Mouse (Mus musculus) urinary bladder, postnatal 10 days (tissue): Measurements from ENCODE around the gene Marveld3.

Experiments
- DNase-seq: peaks from one replicate; pipeline ENCODE4 v3.0.0; 2022; ENCODE audit warnings: low spot score

Marveld3 gene

DNA sequence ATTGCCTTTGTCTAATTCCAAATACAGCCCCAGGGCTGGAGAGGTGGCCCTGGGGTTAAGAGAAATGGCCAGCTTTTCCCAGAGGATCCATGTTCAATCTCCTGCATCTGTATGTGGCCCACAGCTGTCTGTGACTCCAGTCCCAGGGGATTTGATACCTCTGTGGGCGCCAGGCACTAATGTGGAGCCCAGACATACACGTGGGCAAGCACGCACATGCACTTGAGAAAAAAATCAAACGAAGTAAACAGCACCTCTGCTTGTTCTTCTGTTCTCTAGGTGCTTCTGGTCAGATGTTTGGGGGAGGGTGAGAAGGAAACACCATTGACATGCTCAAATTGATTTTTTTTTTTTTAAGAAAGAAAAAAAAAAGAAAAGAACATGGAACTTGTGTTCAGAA, 2.1 kb upstream of the Marveld3 start:
- DNase-seq = no peak

DNA sequence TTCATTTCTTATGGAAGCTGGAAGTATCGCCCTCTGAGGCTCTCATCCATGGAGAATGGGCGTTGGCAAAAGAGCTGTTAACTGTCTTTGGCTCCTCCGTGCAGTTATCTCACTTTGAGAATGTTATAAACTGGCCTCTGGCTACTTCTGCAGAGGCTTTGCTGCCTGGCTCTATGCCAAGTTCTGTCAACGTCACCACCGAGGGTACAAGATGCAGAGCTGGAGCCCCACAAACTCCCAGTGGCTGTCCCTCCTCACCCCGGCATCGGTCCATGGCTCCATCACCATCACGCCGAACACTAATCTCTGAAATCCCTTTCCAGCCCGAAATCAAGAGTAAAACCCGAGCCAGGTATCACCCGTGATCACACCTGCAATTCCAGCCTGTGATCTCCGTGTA, 1.4 kb upstream of the Marveld3 start:
- no peak for DNase-seq

DNA sequence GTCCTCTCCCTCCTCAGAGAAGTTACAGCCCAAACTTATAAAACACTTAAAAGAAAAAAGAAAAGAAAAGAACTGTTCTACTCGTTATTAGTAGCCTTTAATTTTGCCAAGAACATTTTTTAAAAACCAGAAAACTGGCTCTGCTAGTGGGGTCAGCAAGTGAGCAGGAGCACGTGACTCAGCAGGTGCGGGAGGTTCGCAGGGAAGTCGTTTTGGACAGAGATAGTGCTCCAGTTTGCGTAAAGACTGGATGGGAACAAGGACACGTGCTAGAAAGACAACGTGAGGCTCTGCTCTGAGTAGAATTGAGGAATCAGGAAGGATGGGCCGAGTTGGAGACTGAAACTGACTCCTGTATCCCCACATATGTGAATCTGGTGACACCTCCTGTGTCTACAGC, 893 bp upstream of the Marveld3 start:
- DNase-seq = no peak

DNA sequence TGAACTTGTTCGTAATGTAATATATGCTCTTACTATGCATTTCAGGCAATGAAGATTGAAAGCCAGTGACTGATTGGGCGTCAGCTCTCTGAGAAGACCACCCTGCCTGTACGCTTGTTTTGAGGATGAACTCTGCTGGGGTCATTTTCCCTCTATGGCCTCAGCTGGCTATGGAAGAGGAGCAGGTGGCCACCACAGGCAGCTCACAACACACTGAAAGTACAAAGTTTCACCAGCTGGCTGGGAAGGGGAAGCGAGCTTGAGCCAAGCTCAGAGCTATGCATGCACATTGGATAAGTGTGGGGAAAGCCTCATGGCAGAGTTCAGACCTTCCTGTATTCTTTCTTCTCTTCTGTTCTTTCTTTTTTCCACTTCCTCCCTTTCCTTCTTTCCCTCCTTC, 2.9 kb downstream of the Marveld3 start:
- DNase-seq = no peak

DNA sequence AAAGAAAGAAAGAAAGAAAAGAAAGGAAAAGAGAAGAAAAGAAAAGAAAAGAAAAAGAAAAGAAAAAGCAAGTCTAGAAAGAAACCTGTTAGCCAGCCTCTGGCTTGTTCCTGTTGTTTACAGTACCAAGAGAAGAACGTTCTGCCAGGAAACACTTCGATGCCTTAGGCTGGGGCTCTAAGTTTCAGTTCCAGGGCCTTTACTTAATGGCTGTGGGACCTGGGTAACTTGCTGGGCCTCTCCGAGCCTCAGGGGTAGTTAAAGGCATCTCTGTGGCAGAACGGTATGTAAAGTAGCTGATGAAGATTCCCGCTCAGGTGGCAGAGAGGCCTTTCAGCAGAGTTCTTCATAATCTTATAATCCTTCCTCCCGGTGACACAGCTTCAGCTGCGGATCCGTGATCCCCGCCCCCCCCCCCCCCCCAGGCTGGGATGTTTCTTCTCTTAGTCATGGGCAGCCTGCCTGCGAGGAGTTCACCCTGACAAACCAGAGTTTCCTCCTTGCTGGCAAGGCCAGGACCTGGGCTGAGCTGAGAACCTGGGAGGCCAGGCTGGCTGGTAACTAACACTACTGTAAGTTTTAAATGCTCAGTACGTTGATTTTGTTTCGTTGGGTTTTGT, 3.9 kb downstream of the Marveld3 start:
- no peak for DNase-seq

DNA sequence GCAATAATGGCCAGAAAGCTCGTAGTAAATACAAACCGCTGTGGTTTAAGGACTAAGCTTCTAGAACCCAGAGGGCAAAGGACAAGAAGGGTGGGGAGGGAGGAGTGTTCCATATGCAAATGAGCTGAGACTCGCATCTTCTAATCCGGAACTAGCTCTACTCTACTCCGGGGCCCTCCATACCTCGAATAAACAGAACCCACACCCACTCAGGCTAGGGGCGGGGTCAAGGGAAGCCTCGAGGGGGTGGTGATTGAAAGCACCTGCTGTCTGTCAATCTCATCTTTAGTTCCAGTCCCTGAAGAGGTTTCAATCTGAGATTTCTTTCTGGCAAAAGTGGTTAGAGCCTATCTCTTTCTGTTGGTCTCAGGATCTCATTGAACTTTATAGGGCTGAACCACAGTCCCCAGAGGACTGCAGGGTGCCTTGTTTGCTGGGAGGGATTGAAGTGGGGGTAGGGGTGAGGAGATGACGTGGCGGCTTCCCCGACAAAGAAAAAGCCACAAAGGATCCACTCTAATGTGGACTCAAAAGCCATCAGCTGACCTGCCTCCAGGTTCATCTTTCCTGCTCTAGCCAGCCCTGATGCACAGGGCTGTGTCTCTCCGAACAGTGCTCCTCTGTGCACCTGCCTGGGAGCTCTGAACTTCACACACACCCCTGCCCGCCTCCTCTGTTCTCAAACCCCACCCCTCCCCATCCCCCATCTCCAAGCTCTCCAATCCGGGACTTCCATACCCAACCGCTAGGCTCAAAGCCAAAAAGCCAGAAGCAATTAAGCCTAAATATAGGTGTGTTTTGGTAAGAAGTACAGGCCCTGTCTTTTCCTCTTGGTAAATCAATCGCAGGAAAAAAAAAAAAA, 4.6 kb downstream of the Marveld3 start:
- DNase-seq = no peak

DNA sequence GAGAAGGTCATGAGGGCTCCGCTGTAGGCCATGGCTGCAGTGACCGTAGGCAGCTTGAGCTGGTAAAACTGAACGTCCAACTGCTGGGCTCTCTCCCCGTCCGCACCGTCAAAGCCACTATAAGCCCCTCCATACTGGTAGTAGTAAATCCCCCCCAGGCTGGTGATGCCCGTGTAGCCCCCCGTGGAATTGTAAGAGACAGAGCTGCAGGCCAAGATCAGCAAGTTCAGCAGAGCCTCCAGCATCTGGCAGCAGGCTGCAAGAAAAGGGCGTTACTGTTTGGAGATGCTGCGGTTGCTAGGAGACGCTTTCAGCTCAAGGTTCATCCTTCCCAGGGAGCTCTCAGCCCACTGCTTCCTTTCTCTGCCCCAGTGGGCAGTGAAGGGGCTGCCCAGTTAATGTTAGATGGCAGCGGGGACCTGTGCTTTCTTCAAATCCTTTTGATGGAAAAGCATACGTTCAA, 7.5 kb downstream of the Marveld3 start:
- no peak for DNase-seq

DNA sequence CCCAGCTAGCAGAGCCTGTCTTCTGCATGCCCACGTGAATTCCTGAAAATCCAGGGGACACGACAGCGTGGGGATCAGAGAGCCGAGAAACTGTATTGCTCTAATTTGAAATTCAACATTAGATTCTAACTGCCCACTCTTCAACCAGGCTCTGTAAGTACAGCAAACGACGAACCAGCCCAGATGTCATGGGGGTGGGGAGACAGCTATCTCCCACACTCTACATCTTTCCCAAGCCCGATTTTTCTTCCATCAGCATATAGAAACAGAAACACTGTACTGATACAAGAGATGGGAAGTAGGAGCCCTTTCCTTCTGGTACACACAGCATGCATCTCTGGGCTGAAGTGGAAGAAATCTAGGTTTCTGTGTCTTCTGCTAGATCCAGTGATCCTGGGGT, 9.8 kb downstream of the Marveld3 start:
- DNase-seq = no peak

DNA sequence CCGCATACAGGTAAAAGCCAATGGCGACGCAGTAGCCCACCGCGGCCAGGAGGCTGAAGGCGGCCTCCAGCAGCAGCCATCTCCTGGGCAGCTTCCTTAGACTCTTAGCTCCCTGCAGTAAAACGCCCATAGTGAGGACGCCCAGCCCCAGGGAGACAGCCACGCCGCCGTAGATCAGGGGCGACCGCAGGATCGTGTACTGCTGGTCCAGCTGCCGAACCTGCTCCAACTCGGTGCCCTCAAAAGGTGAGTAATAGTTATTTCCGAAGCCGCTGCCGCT, 13.8 kb downstream of the Marveld3 start:
- DNase-seq = no peak

DNA sequence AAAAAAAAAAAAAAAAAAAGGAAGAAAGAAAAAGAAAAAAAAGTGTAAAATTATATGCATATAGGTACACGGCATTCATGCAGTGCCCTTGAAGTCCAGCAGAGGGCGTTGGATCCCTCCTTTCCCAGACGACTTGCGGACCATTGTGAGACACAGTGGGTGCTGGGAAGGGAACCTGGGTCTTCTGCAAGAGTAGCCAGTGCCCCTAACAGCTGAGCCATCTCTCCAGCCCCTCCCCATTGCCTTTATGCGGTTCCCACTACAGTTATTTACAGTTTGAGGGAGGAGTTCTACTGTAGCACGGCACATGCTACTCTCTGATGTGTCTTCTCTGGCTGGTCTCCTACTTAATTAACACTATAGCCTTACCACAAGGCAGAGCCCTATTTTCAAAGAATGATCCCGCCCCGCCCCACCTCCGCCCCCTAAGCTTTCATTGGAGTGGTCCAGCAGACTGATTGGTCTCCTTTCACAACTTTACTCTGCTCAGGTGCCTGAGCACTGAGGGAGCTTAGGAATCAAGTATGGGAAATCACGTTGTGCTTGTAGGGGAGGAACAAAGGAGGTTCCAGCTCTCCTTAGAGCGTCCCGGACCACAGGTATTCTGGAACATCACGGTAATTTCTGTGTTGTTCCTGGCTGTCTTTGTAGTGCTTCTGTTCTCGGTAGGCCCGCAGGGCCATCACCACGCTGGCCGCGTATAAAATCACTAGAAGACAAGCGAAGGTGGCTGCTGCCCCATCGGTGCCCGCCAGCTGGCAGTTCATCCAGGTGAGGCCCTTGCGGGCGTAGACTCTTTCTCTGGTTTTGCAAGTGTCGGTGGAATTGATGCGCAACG, 14.3 kb downstream of the Marveld3 start:
- DNase-seq = no peak

DNA sequence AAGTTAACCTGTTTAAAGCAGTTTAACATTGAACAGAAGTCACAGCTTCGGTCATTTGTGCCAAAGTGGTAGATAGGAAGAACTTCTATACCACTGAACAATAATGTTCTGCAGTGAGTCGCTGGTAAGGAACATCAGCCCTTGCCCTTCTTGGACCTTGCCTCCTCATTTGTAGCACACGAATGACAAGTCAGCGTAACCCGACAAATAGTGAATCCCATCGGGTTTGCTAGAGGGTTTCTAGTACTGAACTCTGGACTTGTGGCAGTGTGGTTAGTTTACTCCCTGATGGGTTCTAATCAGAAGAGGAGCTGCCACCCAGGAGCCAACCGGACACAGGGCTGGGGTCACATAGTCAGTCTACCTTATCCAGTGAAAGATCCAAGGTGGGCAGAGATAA, 15.7 kb downstream of the Marveld3 start:
- no peak for DNase-seq

DNA sequence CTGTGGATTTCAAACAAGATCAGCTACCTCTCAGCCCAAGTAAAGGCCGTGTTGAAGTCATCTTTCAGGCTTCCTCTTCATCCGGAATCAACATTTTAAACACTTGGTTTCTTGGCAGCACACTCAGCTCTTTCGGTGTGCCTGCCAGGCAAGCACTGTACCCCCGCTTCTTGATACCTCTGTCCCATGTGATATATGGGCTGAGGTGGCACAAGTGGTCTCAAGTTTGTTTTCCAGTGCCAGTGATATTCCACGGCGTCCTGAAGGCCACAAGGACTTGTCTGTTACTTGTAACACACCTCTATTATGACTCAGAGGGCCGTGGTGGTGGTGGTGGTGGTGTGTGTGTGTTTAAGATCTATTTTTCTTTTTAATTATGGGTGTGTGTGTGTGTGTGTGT, 16.3 kb downstream of the Marveld3 start:
- DNase-seq = no peak

DNA sequence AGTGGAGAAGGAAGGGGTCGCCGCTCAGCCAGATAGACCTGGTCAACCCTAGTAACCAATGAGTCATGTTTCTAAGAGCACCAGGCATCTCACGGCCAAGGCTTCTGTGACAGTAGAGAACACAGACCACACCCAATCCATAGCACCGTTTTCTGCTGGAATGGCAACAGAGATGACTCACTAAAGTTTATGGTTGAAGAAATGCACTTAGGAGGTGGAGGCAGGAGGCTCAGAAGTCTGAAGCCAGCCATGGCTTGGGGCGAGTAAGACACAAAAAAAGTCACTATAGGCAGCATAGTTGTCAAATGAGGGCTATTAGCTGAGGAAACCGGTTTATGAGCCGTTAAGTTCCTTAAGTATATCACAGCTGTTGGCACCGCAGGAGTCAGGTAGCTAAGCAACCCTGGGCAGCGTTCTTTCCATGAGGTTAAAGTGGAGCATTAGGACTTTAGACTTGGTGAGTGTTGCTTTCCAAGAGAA, 16.8 kb downstream of the Marveld3 start:
- no peak for DNase-seq

DNA sequence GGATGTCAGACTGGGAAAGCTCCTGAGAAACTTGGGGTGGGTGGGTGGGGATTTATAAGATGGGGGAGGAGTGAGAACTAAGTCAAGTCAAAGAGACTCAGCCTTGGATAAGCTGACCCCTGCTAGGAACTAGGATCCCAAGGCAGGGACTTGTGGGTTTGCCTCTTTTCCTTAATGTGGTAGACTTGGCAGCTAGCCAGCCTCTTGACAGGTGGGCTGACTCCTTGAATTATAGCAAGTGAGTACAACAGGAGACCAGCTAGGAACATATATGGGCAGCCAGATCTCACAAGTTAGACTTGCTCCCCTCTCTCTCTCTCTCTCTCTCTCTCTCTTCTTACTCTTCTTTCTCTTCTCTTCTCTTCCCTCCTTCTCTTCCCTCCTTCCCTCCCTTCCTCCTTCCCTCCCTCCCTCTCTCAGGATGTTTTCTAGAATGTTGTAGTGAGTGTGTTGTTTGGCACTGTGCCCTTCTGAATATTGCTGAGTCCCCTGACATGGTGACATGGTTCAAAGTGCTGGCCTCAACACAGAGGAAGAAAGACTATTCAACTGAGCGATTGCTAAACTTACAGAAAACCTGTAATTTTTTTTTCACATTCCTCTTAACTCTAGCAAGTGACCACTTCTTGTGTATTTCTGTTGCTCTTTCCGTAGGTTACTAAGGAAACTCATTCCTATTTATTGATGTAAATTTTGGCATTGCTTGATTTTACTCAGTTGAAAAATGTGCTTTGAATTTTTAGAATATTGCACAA, 20.2 kb downstream of the Marveld3 start:
- no peak for DNase-seq

DNA sequence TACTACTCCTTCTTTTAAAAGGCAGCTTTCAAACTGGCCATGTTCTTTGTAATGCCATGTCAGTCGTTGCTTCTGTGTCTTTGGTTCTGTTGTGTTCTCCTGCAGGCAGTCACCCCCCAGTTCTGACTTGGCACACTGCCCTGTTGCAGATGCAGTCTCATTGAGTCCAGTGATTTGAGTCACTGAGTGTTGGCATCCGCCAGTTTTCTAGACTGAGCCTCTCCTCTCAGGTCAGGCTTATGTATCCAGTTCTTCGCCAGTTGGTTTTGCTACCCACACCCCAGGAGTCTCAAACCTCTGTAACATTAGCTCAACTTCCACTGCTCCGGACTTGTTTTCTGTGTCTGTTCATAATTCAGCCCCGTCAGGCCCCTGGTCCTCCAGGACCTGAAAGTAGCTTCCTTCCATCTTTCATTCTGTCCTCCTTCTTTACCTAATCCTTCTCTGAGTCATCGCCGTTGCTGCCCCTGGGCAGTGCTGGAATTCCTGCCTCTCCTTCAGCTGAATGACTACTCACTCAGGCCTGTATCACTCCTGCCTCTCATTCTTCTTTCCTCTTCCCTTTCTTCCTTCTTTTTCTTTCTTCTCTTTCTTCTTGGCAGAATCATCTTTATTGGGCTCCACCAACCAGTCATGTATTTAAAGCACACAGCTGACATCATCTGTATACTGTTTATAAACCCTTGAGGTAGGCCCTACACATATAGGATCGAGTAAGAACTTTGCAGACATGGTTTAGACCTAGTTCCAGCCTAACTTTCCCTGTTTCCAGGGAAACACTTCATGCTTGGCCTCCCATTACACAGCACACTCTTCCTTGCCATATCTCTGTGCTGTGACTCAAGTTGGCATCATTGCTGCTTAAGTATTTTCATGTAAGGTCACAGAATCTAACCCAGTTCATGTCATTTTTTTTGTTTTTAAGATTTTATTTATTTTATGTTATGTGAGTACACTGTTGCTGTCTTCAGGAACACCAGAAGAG, 41.3 kb downstream of the Marveld3 start:
- DNase-seq = no peak

DNA sequence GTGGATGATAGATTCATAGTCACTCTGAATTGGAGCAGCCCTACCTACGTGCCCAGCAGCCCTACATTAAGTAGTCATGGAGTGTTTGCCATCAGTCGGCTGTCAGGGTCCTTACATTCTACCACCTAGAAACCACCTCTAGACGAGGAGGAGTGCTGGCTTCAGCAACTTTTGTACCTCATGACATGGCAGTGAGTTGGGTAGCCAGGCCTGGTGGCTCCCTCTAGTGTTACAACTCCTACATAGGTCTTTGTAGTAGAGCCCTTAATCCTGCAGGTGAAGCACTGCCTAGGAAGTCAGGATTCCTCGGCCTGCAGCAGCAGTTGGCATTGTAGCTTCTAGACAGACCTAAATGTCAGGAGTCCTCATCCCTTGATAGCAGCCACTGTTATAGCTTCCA, 44.7 kb downstream of the Marveld3 start:
- DNase-seq = no peak

DNA sequence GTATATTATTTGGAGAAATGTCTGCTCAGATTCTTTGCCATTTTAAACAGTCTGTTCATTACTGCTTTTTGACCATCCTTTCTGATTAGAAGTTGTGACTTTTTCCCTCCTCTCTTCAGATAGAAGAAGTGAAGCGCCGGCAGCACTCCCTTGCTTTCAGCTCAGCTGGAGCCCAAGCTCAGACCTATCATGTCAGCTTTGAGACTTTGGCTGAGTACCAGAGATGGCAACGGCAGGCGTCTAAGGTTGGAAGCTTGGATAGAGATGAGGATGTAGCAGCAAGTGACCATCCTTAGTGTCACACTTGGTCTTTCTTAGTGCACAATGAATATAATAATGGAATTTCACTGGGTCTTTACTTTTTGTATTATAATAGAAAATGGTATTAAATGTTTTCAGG, 54.6 kb downstream of the Marveld3 start:
- no peak for DNase-seq

DNA sequence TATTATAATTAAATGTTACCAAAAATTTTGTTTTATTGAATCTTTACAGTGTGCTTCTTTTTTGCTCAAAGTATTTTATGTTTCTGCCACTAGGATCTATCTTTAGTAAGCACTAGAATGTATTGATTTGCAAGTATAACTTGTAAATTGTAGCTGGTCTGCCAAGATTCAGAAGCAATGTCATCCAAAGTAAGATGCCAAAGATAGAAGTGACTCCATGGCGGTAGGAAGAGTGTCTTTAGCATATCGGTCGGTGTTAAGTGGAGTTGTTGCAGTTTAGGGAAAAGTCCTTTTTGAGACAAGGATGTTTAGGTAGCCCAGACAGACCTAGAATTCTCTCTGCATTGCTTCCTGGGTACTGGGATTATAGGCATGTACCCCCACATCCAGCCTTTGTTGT, 55.1 kb downstream of the Marveld3 start:
- no peak for DNase-seq

DNA sequence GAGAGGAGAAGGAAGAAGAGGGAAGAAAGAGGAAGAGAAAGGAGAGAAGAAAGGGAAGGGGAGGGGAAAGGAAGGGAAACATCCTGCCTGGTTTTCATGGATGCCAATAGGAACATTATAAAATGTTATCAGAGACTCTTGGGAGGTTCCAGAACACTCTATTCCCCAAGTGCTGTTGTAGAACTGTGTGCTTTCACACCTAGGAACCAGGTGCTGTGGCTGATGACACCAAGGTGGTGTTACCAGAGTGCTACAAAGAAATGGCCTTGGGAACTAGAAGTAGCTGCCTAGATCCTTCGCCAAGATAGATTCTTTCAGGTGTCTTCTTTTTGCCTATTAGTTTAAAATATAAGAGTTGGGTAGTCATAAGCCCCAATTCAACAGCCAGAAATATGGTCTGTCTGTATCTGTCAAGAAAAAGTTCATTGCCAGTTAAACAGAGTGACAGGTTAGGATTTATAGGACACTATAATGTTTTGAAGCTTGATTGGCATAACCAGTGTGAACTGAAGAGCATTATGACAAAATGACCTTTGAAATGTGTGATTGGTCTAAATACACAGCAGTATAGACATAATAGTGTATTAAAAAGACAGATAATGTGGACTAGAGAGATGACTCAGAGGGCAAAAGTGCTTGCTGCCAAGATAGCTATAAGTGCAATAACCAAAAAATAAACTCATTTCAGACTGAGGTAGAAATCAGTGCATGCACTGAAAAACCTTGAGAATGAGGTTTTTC, 56.9 kb downstream of the Marveld3 start:
- no peak for DNase-seq

DNA sequence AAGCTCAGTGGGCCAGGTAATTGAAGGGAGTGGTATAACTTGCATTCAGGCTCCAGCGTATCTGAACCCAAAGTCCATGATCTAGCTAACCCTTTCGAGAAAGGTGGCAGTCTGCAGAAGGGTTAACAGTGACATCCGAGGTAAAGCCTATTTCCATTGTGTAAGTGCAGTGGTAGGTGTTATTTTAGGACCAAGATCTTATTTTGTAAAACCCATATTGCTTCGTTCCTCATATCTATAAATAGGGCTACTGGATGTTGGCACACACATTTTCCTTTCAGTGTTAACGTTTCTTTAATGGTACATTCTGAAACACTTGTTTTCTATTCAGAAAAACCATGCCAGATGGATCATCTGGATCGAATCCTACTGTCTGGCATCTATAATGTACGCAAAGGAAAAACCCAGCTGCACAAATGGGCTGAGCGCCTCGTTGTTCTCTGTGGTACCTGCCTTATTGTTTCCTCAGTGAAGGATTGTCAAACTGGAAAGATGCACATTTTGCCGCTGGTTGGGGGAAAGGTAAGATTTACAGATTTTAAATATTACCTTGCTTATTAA, 58.0 kb downstream of the Marveld3 start:
- no peak for DNase-seq
